Mouse (Mus musculus) ovary, adult 18-20 months (tissue): ENCODE data around the gene Ern1.
"Not testable (repeated sequence)": the region's sequence is repeated elsewhere in the genome, so short reads cannot be mapped to it uniquely, and the experiment has no call there.

Source experiments
- DNase-seq: peaks from one replicate; pipeline ENCODE4 v3.0.0; 2022; ENCODE audit warnings: low spot score, mixed read lengths

Ern1 gene

DNA sequence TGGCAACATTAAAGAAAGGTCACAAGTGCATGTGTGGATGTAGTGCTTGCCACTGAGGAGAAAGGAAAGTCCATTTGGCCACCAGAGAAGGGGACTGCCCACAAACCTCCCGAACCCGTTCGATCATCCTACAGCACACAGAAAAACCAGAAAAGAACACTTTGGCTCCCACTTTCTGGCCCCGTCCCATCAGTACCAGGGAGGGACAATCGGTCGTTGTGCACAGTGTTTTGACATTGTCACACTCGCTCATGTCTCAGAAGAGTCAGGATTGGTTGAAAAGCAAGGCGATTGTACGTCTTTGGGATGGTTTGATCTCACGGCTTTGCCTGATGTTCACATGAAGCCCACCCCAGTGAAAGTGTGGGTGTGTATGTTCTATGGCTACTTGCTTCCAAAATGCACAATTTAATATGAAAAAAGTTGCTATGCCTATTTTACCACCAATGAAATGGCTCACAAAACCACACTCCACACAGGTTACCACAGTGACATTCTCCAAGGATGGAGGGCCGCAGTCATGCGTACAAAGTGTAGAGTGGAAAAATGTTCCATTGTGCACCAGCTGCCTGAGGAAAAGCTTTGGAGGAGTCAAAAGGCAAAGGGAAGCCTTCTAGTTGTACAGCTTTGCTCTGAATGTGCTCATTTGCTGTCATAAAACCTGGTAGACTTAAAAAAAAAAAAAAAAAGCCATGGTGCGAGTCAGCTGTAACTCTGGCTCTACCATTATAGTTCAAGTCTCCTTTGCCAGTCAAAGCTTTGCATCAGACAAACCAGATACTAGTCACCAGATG lies 15.2 kb upstream of the Ern1 start:
- DNase-seq = no peak

DNA sequence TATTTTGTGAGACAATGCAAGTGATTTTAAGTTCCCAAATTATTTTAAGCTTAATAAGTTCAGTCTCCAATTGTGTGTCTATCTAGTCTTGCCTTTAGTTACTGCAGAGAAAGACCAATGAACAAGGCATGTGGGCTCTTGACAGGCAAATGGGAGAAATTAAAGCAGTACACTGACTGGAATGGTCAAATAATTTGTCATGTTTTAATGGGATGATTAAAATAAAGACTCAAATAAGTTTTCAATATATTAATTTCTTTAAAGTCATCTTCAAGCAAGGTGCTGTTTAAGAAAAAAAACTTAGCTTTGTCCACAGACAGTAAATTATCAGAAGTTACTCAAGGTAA lies 14.5 kb upstream of the Ern1 start:
- no peak for DNase-seq

DNA sequence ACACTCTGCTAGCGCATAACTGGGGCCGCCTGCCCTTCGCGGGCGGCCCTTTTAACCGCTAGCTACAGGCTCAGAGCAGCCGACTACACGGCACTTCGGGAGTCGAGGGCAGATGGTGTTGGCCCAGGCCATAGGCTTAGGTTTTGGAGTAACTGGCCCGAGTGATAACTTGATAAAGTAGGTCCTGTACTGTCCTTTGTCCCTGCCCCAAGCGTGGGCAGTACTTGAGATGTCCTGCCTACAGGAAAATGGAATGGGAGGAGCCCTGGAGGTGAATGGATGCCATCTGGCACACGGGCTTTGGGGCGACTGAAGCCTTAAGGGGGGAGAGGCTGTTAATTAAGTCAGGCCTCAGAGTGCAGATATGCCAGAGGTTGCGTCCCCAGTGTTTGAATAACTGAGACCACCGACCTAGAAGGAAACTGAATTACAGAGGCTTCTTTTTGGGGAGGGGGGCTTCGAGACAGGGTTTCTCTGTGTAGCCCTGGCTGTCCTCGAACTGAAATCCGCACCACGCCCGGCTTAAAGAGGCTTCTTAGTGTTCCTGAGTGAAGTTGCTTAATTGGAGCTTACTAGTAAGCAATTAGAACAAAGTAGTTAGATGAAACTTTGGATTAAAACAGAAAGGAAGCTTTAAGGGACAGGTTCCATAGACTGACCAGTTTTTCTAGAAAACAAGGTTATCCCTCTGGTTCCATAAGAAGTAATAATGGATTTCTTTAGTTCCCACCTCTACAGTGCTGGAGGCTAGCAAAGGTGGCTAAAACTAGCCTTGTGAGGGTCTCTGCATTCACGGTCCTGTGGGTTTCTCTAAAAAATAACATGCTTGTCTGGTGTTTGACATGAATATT lies 13.9 kb upstream of the Ern1 start:
- peak; percentile 62 for DNase-seq

DNA sequence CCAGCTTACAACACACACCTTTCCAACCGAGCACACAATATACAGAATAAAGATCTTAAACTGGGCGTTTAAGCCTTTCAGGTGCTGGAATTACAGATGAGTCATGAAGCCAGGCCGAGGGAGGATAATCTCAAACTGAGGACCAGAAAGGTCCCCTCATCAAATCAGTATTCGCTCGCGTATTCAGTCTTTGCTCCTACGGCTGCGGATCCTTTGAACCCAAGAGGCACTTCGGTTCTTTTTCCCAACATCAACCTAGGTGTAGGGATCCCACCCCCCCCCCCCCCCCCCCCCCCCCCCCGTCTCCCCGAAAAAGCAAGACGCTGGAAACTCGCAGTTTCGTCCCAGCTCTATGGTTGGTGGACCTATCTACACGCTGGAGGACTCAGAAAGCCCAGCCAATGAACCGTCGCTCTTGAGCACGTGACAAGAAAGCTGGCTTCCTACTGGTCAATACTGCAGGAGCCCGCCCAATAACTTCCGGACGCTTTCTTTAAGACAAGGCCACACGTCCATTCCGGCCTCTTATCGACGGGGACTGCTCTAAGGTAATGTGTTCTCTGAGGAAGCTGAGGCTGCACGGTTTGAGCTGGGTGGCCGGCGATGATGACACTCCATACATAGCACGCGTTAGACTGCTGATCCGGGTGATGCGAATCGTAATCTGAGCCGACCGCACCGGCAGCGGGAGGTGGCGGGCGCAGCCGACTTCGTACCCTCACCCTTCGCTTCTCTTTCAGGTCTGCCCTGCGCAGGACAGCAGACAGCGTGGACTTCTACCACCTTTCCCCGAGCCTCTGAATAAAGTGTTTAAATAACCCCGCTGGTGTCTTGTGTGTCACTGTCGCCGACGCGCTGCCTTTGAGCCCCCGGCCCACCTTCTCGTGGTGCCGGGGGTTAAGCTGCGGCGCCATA lies 13.0 kb upstream of the Ern1 start:
- DNase-seq = peak; percentile 95

DNA sequence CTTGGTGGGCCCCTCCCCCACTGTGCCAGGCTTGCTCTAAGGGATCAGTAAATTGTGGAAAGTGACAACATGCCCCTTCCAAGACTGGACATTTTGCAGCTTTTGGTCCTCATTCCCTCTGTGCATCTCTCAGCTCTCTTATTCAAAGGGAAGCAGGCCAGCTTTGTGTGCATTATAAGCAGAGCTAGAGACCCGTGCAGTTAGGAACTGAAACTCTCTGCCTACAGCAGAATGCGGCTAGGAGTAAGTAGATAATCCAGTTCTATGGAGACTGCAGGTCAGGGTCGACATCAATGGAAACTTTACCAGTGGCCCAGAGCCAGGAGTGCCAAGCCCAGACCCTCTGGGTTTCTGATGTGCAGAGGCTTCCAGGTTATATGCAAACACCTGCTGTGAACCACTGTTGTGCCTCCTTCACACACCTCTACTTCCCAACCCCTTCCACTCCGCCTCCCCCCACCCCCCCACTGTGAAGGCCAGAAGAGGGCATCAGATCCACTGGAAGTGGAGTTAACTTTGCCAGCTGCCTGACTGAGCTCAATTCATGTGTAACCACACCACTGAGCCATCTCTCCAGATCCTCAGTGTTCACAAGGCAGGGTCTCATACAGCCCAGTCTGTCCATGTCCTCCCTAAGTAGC lies 11.2 kb upstream of the Ern1 start:
- no peak for DNase-seq

DNA sequence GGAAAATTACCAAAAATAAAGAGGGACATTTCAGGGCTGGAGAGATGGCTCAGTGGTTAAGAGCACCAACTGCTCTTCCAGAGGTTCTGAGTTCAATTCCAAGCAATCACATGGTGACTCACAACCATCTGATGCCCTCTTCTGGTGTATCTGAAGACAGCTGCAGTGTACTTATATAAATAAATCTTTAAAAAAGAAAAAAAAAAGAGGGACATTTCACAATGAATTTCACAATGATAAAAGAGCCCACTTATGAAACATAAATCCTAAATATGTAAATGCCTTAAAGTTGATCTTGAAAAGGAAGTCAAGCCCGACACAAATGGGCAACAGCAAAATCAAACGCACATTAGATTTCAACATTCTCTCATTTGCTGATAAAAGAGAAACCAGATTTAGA lies 10.3 kb upstream of the Ern1 start:
- no peak for DNase-seq

DNA sequence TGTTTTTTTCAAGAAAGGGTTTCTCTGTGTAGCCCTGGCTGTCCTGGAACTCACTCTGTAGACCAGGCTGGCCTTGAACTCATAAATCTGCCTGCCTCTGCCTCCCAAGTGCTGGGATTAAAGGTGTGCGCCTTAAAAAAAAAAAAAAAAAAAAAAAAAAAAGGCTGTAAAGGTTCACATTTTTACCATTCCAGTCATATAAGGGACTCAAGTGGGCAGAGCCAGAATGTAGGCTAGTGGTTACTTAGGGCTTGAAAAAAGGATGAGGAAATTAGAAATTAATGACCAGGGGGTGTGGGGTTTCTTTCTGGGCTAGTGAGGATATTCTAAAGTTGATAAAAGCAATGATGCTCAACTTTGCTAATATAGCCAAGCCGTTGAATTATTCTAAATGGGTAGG lies 9.4 kb upstream of the Ern1 start:
- DNase-seq = not testable (repeated sequence)

DNA sequence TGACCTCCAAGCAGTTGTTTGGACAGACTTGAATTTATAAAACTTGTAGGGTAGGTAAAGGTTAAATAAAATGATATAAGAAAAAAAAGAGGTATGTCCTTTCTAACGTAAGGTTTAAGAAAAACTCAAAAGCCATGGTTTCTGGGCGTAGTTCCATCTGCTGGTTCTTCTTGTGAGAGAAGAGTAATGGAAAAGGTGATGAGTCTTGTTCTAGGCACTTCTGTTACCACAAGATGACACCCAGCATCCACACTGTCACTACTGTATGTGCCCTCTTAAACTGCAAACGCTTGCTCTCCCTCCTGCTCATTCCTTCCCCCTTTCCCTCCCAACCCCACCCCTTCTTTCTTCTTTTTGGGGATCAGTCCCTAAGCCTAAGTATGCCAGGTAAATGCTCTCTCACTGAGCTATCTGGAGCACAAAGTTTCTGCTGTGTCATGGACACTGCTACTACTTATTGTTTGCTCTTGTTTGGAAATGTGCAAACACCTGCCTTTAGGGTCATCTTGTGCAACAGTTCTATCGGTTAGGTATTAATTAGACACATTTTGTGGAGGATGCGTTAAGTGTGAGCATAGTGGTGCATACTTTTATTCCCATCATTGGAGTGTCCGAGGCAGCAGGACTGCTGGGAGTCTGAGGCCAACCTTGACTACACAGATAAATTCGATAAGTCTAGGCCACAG lies 5.5 kb upstream of the Ern1 start:
- DNase-seq = no peak

DNA sequence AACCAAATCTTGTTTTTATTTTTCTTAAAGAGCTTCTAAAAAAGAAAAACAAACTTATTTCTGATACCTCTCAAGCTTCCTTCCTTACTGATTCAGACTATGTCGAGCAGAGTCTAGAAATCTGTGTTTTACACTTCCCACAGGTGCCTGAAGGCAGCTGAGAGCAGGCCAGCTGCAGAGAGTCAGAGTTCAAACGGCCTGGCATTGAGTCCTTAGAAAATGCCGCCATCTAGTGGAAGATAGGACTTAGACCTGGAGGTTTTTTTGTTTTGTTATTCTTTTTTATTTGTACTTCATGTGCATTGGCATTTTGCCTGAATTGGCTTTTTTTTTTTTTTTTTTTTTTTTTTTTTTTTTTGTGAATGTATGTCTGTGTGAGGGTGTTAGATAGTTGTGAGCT lies 3.7 kb upstream of the Ern1 start:
- DNase-seq = no peak

DNA sequence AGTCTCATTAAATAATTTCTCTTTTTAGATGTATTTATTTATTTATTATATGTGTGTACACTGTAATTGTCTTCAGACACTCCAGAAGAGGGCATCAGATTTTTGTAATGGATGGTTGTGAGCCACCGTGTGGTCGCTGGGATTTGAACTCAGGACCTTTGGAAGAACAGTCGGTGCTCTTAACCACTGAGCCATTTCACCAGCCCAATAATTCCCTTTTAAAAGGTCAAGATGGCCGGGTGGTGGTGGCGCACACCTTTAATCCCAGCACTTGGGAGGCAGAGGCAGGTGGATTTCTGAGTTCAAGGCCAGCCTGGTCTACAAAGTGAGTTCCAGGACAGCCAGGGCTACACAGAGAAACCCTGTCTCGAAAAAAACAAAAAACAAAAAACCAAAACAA lies 2.9 kb upstream of the Ern1 start:
- DNase-seq = not testable (repeated sequence)

DNA sequence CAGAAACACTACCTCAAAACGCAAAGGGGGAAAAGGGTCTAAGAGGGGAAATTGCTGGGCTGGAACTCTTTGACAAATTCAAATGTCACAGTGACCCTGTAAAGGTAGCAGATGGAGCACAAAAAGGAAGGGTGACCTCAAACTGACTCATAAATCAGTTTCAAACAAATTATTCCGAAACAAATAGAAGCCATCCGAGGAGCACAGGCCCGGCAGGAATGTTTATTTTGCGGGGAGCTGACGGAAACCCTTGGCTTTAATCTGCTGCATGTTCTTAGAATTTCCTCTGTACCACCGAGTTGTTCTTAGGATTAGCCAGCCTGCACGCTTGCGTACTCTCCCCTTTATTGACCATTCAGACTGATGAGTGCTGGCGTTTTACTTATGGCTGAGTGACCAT lies 2.4 kb upstream of the Ern1 start:
- DNase-seq = no peak

DNA sequence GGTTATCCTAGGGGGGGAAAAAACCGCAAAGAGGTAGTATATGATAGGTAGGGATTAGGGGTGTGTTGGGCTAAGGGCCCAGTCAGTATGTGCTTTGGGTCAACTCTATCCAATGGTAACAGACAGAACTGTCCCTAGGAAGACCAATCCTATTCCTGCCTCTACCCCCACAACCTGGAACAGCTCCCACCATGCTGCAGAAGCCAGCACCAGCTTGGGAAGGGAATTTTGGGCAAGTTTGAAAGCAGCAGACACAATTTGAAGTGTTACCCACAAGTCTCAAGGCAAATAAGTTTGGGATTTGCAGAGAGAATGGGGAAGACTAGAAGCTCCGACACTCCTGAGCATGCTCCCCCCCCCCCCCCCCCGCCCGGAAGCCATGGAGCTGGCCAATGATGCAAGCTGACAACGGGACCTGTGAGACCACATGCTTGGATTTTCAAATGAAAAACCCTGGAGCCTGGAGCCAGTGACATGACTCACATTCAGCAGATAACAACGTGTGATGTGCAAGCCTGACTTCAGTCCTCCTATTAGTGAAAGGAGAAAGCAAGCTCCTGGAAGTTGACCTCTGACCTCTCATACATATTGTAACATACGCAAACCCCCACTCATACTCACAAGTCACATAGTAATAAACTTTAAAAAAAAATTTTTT lies 1.5 kb upstream of the Ern1 start:
- no peak for DNase-seq

DNA sequence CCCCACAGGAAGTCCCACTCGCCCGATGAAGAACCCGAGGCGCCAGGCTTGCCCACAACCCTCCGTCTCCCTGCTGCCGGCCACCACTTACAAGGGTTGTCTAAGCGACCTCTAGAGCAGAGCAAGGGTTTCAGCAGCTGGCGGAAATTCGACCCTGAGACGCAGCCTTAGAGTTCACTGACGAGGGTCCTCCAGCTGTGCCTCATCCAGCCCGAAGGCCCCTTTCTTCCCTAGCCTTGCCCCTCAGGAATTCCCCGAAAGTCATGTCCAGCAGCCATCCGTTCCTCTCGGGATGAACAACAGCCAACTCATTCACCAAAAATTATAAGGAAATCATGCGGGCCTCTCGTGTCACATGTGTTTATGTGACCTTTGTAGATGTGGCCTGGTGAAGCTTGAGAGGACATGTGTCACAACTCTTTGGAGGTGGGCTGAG lies 492 bp upstream of the Ern1 start:
- DNase-seq = no peak

DNA sequence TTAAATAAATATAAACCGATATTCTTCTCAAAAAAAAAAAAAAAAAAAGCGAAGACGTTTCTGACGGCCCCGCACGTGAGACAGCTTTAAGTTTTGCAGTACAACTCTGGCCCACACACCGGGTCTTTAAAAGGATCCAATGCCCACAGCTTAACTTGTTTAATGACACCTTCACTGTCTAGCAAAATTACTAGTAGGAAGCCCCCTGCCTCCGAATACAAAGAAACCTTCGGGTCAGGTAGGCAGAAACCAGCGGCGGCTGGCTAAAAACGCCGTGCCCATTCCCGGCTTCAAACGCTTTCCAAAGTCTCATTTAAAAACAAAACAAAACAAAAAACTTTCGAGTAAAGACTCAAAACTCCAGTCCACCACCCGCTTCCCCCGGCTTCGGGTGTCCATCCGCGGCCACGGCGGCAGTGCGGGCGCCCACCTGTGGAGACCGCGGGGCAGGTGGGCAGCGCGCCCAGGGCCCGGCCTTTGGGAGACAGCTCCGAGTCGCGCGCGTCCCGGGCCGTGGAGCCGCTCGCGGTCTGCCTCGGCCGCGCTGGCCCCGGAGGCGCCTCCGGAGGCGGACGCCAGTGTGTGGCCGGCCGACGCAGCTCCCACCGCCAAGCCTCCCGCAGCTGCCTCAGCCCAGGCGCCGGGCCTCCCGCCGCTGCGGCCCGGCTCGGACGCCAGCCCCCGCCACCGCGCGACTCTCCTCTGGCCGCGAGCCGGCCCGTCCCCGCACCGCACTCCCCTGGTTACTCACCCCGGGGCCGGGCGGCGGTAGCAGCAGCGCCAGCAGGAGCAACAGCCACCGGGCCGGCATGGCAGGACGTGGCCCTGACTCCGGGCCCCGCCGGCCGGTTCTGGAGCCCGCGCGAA lies 553 bp downstream of the Ern1 start:
- DNase-seq = no peak

DNA sequence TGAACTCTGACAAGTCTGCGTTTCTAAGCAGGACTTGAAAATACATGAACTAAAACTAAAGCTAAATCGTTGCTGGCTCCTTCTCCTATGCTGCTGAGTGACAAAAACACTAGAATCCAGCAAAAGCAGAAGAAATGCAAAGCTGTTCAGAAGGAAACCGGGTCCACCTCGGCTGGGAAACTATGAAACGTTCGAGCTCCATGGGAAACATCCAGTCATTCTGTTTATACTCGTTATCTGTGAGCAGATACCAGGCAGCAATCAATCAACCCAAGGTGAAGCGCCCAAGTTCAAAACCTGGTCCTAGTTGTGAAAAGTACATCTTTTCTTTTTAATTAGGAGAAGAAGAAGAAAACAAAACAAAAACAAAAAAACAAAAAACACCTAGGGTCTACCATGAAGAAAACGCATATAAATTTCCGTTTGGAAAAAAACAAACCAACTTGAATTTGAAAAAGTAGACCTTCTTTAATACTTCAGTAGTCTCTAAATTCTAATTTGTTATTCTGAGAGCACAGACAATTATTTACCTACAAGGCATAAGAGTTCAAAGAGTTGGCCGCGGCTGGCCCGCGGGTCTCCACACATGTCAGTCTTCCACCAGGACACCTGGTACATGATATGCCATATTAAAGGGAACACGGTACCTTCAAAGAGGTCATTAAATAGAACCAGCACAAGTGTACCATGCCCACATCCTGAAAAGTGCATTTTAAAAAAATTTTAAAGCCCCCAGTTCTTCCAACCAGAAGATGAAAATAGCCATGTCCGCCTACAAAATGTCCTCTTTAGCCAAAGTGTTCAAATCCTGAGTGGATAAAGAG lies 1.4 kb downstream of the Ern1 start:
- no peak for DNase-seq

DNA sequence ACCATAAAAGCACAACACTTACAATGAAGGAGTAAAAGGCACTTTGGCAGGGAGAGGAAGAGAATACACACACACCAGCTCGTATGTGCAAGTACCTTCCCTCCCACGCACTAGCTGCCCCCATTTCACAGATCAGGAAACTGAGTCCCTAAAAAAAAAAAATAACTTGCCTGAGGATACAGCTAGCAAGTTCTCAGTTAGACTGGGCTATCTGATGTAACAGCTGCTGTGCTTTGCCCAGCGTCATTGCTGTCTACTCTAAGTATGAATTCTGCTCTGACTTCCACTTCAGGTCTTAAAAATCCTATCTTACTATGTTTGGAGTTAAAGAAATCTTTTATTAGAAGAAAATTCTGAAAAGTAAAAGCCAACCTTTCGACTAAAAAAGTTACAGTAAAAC lies 2.0 kb downstream of the Ern1 start:
- DNase-seq = no peak

DNA sequence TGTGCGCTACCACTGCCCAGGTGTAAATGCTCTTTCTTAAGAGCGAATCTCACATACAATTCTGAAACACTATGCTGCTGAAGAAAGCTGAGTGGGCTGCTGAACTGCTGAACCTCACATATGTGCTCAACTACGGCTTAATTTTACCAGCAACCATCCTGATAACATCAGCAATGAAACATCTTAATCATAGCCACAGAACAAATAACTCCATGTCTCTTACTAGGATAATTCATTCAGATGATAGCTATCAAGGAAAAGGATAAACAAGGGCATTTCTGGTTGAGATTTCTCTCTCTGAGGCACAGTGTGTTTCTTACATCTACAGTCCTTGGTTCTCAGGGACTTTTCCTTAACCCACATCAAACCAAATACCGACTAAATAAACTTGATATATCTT lies 2.8 kb downstream of the Ern1 start:
- no peak for DNase-seq

DNA sequence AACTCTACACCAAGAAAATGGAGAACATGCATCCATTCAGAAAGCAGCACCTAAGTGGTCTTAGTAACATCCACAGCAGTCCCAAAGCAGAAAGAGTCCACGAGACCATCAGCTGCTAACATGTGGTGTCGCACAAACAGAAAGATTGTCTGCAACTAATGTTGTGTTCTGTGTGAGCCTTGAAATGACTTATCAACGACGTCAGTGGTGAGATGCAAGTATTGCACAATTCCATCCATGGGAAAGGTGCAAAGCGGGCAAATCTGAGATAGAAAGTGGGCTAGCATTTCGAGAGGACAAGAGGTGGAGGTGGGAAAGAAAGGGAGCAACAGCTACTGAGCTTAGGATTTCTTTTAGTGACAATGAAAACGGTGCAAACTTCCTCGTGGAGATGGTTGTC lies 4.8 kb downstream of the Ern1 start:
- no peak for DNase-seq

DNA sequence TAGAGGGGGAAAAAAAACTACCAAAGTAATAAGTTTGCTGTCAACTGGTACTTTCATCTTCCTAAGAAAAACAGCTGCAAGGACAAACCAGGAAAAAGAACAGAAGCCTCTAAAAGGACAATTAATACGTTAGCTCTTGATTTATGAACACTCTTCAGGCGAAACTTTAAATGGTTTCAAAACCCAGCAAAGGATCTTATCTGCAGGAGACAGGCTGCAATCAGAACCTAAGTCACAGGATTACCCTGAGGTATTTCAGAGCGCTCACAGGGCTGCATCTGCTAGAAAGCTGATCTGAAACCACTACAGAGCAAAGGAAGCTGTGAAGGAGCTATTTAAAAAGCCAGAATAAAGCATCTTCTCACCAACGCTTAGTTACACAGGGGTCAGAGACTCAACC lies 6.0 kb downstream of the Ern1 start:
- no peak for DNase-seq
